Comparison of ENCODE assay signal across 15 mouse cellular contexts in the genomic region with DNA sequence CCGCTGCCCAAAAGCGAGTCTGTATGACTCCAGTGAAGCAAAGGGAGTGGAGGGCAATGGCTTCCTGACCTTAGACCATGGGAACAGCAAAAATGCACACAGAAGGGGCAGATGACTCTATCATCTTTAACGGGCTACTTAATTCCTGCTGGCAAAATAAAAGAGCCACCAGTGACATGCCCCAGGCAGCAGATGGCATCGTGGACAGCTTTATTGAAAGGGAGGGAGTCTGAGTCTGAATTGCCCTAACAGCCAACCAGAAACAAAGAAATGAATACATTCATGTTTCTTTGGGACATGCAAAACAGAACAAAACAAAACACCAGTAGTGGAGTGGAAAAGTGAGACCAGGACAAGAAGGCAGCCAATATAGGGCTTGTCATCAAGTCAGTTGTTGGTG.
DNase-seq lines count a peak whose midpoint lies in the region; ATAC-seq and TF ChIP-seq lines count a peak whose summit lies in the region.
"Had no signal": no experiment of that assay in that cellular context is flagged by ENCODE, and none has a peak within 500 bp of the region (broad histone marks: within the 10 kb centered on the region; RNA-seq: fewer than 3 reads in every experiment).

No protein-coding gene starts in this region.

- in situ Hi-C loops in Patski (cut with MboI; ENCODE audit: low pct_unique_long_range_greater_than_20kb) = no loop called here

- no peak overlapping the region for H3K27ac ChIP-seq in gastrocnemius, adult 2 months
- no peak overlapping the region for H3K27ac ChIP-seq in layer of hippocampus, adult 2 months
- H3K27ac ChIP-seq: intestine, embryonic 15.5 days; limb, embryonic 15.5 days had no signal

- DNase-seq in gastrocnemius, adult 2 months = no peak
- DNase-seq in gastrocnemius, postnatal 10 days = no peak
- no peak for DNase-seq in layer of hippocampus, adult 2 months (ENCODE audit: low spot score in 2 of 2)
- no peak for DNase-seq in layer of hippocampus, adult 9-10 months (ENCODE audit: low spot score)
- DNase-seq in 416B (ENCODE audit: low read depth) (peak; percentile 0), Patski (ENCODE audit: low read depth, low spot score) (no peak)
- no peak for DNase-seq in embryo, embryonic 10.5 days (ENCODE audit: low spot score)
- DNase-seq in kidney, postnatal 10 days = no peak
- DNase-seq: cerebellum, adult 11 months; kidney, postnatal 36 days; lung, adult 2 months; right cerebral cortex, postnatal 14 days; thymus, postnatal 14 days had no signal

- peak; percentile 33 for TF ChIP-seq CTCF in gastrocnemius, adult 2 months (IDR thresholded peaks at IDR 0.05)
- peak; percentile 50 for TF ChIP-seq CTCF in layer of hippocampus, adult 2 months (conservative IDR thresholded peaks at IDR 0.05)
- TF ChIP-seq CTCF in Patski (IDR thresholded peaks at IDR 0.05) = peak; percentile 49

- H3K27me3 ChIP-seq in Patski = no peaks in the 10 kb centered on the region
- H3K27me3 ChIP-seq: intestine, embryonic 15.5 days had no signal

- no peak for ATAC-seq in Patski
- ATAC-seq: intestine, embryonic 15.5 days had no signal

- POLR2A ChIA-PET in Patski (lab: Charles Lee) = no interaction called here

- intact Hi-C loops in gastrocnemius, adult 2 months (cut with DNase I) = no loop called here

- H3K4me3 ChIP-seq in gastrocnemius, adult 2 months = no peak overlapping the region
- H3K4me3 ChIP-seq in layer of hippocampus, adult 2 months = no peak overlapping the region
- H3K4me3 ChIP-seq: intestine, embryonic 15.5 days; limb, embryonic 15.5 days had no signal

- CTCF ChIA-PET in Patski (lab: Charles Lee) = no interaction called here
